Mouse (Mus musculus): ENCODE results near the gene Pcp2. TPM values are rescaled to one million over a fixed set of nuclear protein-coding genes. Genes with fewer than 3 reads are reported as not detected.

Pcp2 gene
- total RNA-seq, 2 experiments from 2014 or later, result not detected

- DNase-seq (ENCODE audit: low spot score in 2 of 2), result no peak
- intact Hi-C loops (cut with DNase I), result no loop called here
Measured at GRCm38 (mm10) chr8:3579390-3580364, 45.7 kb downstream of the Pcp2 start.

DNA sequence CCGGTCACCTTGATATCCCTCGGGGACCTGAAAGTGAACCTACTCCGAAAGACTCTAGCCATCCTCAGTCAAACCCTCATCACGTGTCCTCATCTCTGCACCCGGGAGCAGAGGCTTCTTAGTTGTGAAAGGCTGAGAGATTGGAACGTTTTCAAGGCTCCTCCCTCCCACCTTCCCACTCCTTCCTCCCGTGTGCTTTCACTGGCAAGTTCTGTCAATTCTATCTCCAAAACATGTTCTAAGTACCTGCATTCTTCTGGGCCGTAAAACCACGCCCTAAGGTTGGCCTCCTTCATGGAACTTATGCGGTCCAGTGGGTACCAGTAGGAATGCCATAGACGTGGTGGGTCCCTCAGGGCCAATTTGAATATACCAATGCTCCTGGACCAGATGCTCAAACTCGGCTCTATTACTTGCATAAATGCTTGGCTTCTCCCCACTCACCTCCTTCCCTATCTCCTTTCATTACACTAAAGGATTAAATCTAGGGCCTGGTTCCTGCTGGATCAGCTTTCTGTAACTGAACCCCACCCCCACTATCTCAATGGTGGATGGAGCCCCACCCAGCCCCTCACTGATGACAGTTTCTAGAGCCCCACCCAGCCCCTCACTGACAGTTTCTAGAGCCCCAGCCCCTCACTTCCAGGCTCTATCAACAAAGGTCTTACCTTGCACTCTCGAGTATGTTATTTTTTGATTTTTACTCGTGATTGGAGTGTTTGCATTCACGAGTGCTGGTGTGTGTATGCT lies 49.0 kb downstream of the Pcp2 start:
- no peak for DNase-seq (ENCODE audit: low spot score in 2 of 2)
- intact Hi-C loops (cut with DNase I), result no loop called here

- no peak for DNase-seq (ENCODE audit: low spot score in 2 of 2)
- intact Hi-C loops (cut with DNase I), result no loop called here
Measured at GRCm38 (mm10) chr8:3574546-3574945, 50.8 kb downstream of the Pcp2 start.

Other genes starting within 250 kb of the Pcp2 start
- 10 to 100 TPM; 43.8 to 45.2 TPM for gene Arhgef18, start 232.5 kb downstream of the Pcp2 start, total RNA-seq (2021)
- 1 to 10 TPM in 1 of 2 experiments, under 1 TPM in 1; 0.44 to 1.1 TPM for gene Pex11g, start 157.9 kb downstream of the Pcp2 start, total RNA-seq (2021)
- gene Tex45, start 154.7 kb downstream of the Pcp2 start, total RNA-seq (2021), result not detected
- gene Zfp358, start 132.4 kb downstream of the Pcp2 start, total RNA-seq (2021), result 10 to 100 TPM; 28.2 to 30.3 TPM
- gene Mcoln1, start 125.1 kb downstream of the Pcp2 start, total RNA-seq (2021), result 10 to 100 TPM; 77.4 to 90.3 TPM
- 10 to 100 TPM; 66.2 to 70.7 TPM for gene Pnpla6, start 110.2 kb downstream of the Pcp2 start, total RNA-seq (2021)
- gene C330021F23Rik, start 57.6 kb downstream of the Pcp2 start, total RNA-seq (2021), result not detected
- gene Camsap3, start 38.3 kb downstream of the Pcp2 start, total RNA-seq (2021), result 10 to 100 TPM; 39.5 to 39.9 TPM
- 10 to 100 TPM; 34.3 to 38.1 TPM for gene Xab2, start 4.2 kb downstream of the Pcp2 start, total RNA-seq (2021)
- 10 to 100 TPM; 84.0 to 87.2 TPM for gene Pet100, start 4.0 kb downstream of the Pcp2 start, total RNA-seq (2021)
- 10 to 100 TPM; 32.6 to 48.4 TPM for gene Stxbp2, start 5.4 kb upstream of the Pcp2 start, total RNA-seq (2021)
- gene Retn, start 30.2 kb upstream of the Pcp2 start, total RNA-seq (2021), result under 1 TPM; 0.50 to 0.87 TPM
- gene Mcemp1, start 40.2 kb upstream of the Pcp2 start, total RNA-seq (2021), result not detected
- gene Fcor, start 46.8 kb upstream of the Pcp2 start, total RNA-seq (2021), result 10 to 100 TPM; 13.2 to 17.0 TPM
- 10 to 100 TPM; 25.7 to 27.1 TPM for gene Trappc5, start 50.8 kb upstream of the Pcp2 start, total RNA-seq (2021)
- not detected for gene Fcer2a, start 68.6 kb upstream of the Pcp2 start, total RNA-seq (2021)
- not detected for gene Clec4g, start 95.1 kb upstream of the Pcp2 start, total RNA-seq (2021)
- under 1 TPM in 1 of 2 experiments, not detected in 1; 0.48 TPM for gene Cd209a, start 123.4 kb upstream of the Pcp2 start, total RNA-seq (2021)
- not detected for gene Cd209e, start 228.8 kb upstream of the Pcp2 start, total RNA-seq (2021)